Mouse (Mus musculus): ENCODE measurements around the gene Sqstm1. TPM values are rescaled to one million over a fixed set of nuclear protein-coding genes. Genes with fewer than 3 reads are reported as not detected.

Gene Sqstm1
- polyA plus RNA-seq, 1 experiment = 43.2 TPM

GRCm38 (mm10) chr11:50224671-50225530, 14.3 kb upstream of the Sqstm1 start:
- Histone ChIP-seq H3K27me3 (ENCODE audit: control insufficient read depth, insufficient read depth, low read length) (no peaks in the 10 kb centered on the region), H3K36me3 (ENCODE audit: control insufficient read depth, insufficient read depth, low read length) (no peaks in the 10 kb centered on the region), H3K27ac (ENCODE audit: control insufficient read depth, insufficient read depth, low read depth, low read length) (peak overlapping the region; percentile 61), H3K4me1 (ENCODE audit: control insufficient read depth, insufficient read depth, low read length) (peaks cover 7% of the 10 kb centered on the region), H3K4me3 (ENCODE audit: control insufficient read depth, low read depth, low read length) (peak overlapping the region; percentile 84)
- peak; percentile 38 for TF ChIP-seq POLR2A (IDR thresholded peaks at IDR 0.05; ENCODE audit: control insufficient read depth, low read depth, low read length)
- no peak for TF ChIP-seq CTCF (IDR thresholded peaks at IDR 0.05; ENCODE audit: control insufficient read depth, insufficient read depth, insufficient replicate concordance, low read depth, low read length)

GRCm38 (mm10) chr11:50223783-50224662, 13.4 kb upstream of the Sqstm1 start:
- Histone ChIP-seq H3K4me3 (ENCODE audit: control insufficient read depth, low read depth, low read length) (peak overlapping the region; percentile 84), H3K27ac (ENCODE audit: control insufficient read depth, insufficient read depth, low read depth, low read length) (peak overlapping the region; percentile 61), H3K27me3 (ENCODE audit: control insufficient read depth, insufficient read depth, low read length) (no peaks in the 10 kb centered on the region), H3K4me1 (ENCODE audit: control insufficient read depth, insufficient read depth, low read length) (peaks cover 5% of the 10 kb centered on the region), H3K36me3 (ENCODE audit: control insufficient read depth, insufficient read depth, low read length) (no peaks in the 10 kb centered on the region)
- TF ChIP-seq CTCF (IDR thresholded peaks at IDR 0.05; ENCODE audit: control insufficient read depth, insufficient read depth, insufficient replicate concordance, low read depth, low read length) (no peak), POLR2A (IDR thresholded peaks at IDR 0.05; ENCODE audit: control insufficient read depth, low read depth, low read length) (no peak)

GRCm38 (mm10) chr11:50222559-50223276, 12.1 kb upstream of the Sqstm1 start:
- Histone ChIP-seq H3K27ac (ENCODE audit: control insufficient read depth, insufficient read depth, low read depth, low read length) (no peak overlapping the region), H3K4me1 (ENCODE audit: control insufficient read depth, insufficient read depth, low read length) (peaks cover 5% of the 10 kb centered on the region), H3K4me3 (ENCODE audit: control insufficient read depth, low read depth, low read length) (no peak overlapping the region), H3K36me3 (ENCODE audit: control insufficient read depth, insufficient read depth, low read length) (no peaks in the 10 kb centered on the region), H3K27me3 (ENCODE audit: control insufficient read depth, insufficient read depth, low read length) (no peaks in the 10 kb centered on the region)
- TF ChIP-seq CTCF (IDR thresholded peaks at IDR 0.05; ENCODE audit: control insufficient read depth, insufficient read depth, insufficient replicate concordance, low read depth, low read length) = no peak
- no peak for TF ChIP-seq POLR2A (IDR thresholded peaks at IDR 0.05; ENCODE audit: control insufficient read depth, low read depth, low read length)

- Histone ChIP-seq H3K27ac (ENCODE audit: control insufficient read depth, insufficient read depth, low read depth, low read length) (no peak overlapping the region), H3K27me3 (ENCODE audit: control insufficient read depth, insufficient read depth, low read length) (no peaks in the 10 kb centered on the region), H3K4me1 (ENCODE audit: control insufficient read depth, insufficient read depth, low read length) (peaks cover under 1% of the 10 kb centered on the region), H3K36me3 (ENCODE audit: control insufficient read depth, insufficient read depth, low read length) (no peaks in the 10 kb centered on the region), H3K4me3 (ENCODE audit: control insufficient read depth, low read depth, low read length) (no peak overlapping the region)
- TF ChIP-seq CTCF (IDR thresholded peaks at IDR 0.05; ENCODE audit: control insufficient read depth, insufficient read depth, insufficient replicate concordance, low read depth, low read length) (no peak), POLR2A (IDR thresholded peaks at IDR 0.05; ENCODE audit: control insufficient read depth, low read depth, low read length) (no peak)
Measured at GRCm38 (mm10) chr11:50219833-50220232, 9.2 kb upstream of the Sqstm1 start.

- peaks cover under 1% of the 10 kb centered on the region for H3K4me1 ChIP-seq (ENCODE audit: control insufficient read depth, insufficient read depth, low read length)
- H3K27ac ChIP-seq (ENCODE audit: control insufficient read depth, insufficient read depth, low read depth, low read length) = no peak overlapping the region
Measured at GRCm38 (mm10) chr11:50217811-50218210, 7.2 kb upstream of the Sqstm1 start.

GRCm38 (mm10) chr11:50216724-50217366, 6.2 kb upstream of the Sqstm1 start:
- Histone ChIP-seq H3K4me3 (ENCODE audit: control insufficient read depth, low read depth, low read length) (no peak overlapping the region), H3K27ac (ENCODE audit: control insufficient read depth, insufficient read depth, low read depth, low read length) (peak overlapping the region; percentile 68; the same call in 1 of the 2 replicates), H3K4me1 (ENCODE audit: control insufficient read depth, insufficient read depth, low read length) (peaks cover 2% of the 10 kb centered on the region), H3K27me3 (ENCODE audit: control insufficient read depth, insufficient read depth, low read length) (no peaks in the 10 kb centered on the region), H3K36me3 (ENCODE audit: control insufficient read depth, insufficient read depth, low read length) (no peaks in the 10 kb centered on the region)
- TF ChIP-seq CTCF (IDR thresholded peaks at IDR 0.05; ENCODE audit: control insufficient read depth, insufficient read depth, insufficient replicate concordance, low read depth, low read length) (no peak), POLR2A (IDR thresholded peaks at IDR 0.05; ENCODE audit: control insufficient read depth, low read depth, low read length) (no peak)

More at GRCm38 (mm10) chr11:50217811-50218210, 7.2 kb upstream of the Sqstm1 start:
- Histone ChIP-seq H3K4me3 (ENCODE audit: control insufficient read depth, low read depth, low read length) (no peak overlapping the region), H3K36me3 (ENCODE audit: control insufficient read depth, insufficient read depth, low read length) (no peaks in the 10 kb centered on the region), H3K27me3 (ENCODE audit: control insufficient read depth, insufficient read depth, low read length) (no peaks in the 10 kb centered on the region)
- TF ChIP-seq CTCF (IDR thresholded peaks at IDR 0.05; ENCODE audit: control insufficient read depth, insufficient read depth, insufficient replicate concordance, low read depth, low read length) = no peak
- no peak for TF ChIP-seq POLR2A (IDR thresholded peaks at IDR 0.05; ENCODE audit: control insufficient read depth, low read depth, low read length)

All from testis, adult 2 months (tissue).